Mouse (Mus musculus) kidney, postnatal 25 days (tissue): ENCODE data around the gene Spcs3.

ENCODE experiments used
- DNase-seq, 2 experiments: peaks; one replicate each; pipeline ENCODE4 v3.0.0; 2021; ENCODE audit warnings: mixed read lengths in 2 of 2

Gene Spcs3

GRCm38 (mm10) chr8:54507428-54508095, 22.2 kb downstream of the Spcs3 start:
- peak; percentile 67 to 85 for DNase-seq

- DNase-seq: no peak
Measured at GRCm38 (mm10) chr8:54505060-54505459, 24.7 kb downstream of the Spcs3 start.

- DNase-seq: no peak
Measured at GRCm38 (mm10) chr8:54503104-54503503, 26.7 kb downstream of the Spcs3 start.

GRCm38 (mm10) chr8:54493915-54494314, 35.9 kb downstream of the Spcs3 start:
- DNase-seq: no peak

GRCm38 (mm10) chr8:54493110-54493509, 36.7 kb downstream of the Spcs3 start:
- DNase-seq: peak in 1 of 2 experiments; percentile 58

- DNase-seq: no peak
Measured at GRCm38 (mm10) chr8:54491934-54492333, 37.9 kb downstream of the Spcs3 start.

- DNase-seq: peak in 1 of 2 experiments; percentile 53
Measured at GRCm38 (mm10) chr8:54491057-54491690, 38.6 kb downstream of the Spcs3 start.

GRCm38 (mm10) chr8:54488437-54488836, 41.4 kb downstream of the Spcs3 start:
- no peak for DNase-seq

GRCm38 (mm10) chr8:54486555-54487273, 43.1 kb downstream of the Spcs3 start:
- peak in 1 of 2 experiments; percentile 3 for DNase-seq
